Mouse (Mus musculus) megakaryocyte, embryonic 14.5 days (primary cell): ENCODE data around the gene Art2b.

ENCODE experiments used
- FLI1 ChIP-seq: IDR thresholded peaks from 2 replicates; pipeline ENCODE4 v1.6.1; 2012; ENCODE audit warnings: low read length, inconsistent platforms, mixed read lengths
- GATA1 ChIP-seq: IDR thresholded peaks from 3 replicates; pipeline ENCODE4 v1.6.1; 2012; ENCODE audit warnings: mixed read lengths, low read length, inconsistent platforms, borderline replicate concordance

GRCm38 (mm10) chr7:101550686-101551485, 34.5 kb downstream of the Art2b start:
- TF ChIP-seq GATA1 (no peak), FLI1 (no peak)
